Mouse (Mus musculus): ENCODE results near the gene Phldb3. TPM values are rescaled to one million over a fixed set of nuclear protein-coding genes. Genes with fewer than 3 reads are reported as not detected.

The Phldb3 gene
- polyA plus RNA-seq, 1 experiment from 2014 or later, result not detected

Other genes with a start within 250 kb of the Phldb3 start
- 0.92 and 1.1 TPM in 2 replicates for gene Kcnn4, start 240.5 kb upstream of the Phldb3 start, polyA plus RNA-seq (2015; fragmentation: Nextera tagmentation; extraction: Ambion mirVana)
- gene Smg9, start 211.1 kb upstream of the Phldb3 start, polyA plus RNA-seq (2015; fragmentation: Nextera tagmentation; extraction: Ambion mirVana), result 38.4 and 40.3 TPM in 2 replicates
- not detected in 2 replicates for gene Irgc1, start 158.5 kb upstream of the Phldb3 start, polyA plus RNA-seq (2015; fragmentation: Nextera tagmentation; extraction: Ambion mirVana)
- 1.6 and 1.9 TPM in 2 replicates for gene Plaur, start 148.3 kb upstream of the Phldb3 start, polyA plus RNA-seq (2015; fragmentation: Nextera tagmentation; extraction: Ambion mirVana)
- 79.2 and 81.1 TPM in 2 replicates for gene Cadm4, start 128.7 kb upstream of the Phldb3 start, polyA plus RNA-seq (2015; fragmentation: Nextera tagmentation; extraction: Ambion mirVana)
- 336 and 344 TPM in 2 replicates for gene Zfp428, start 103.8 kb upstream of the Phldb3 start, polyA plus RNA-seq (2015; fragmentation: Nextera tagmentation; extraction: Ambion mirVana)
- 2.1 and 2.2 TPM in 2 replicates for gene AC161166.1, start 98.3 kb upstream of the Phldb3 start, polyA plus RNA-seq (2015; fragmentation: Nextera tagmentation; extraction: Ambion mirVana)
- gene Irgq, start 80.1 kb upstream of the Phldb3 start, polyA plus RNA-seq (2015; fragmentation: Nextera tagmentation; extraction: Ambion mirVana), result 31.8 and 33.2 TPM in 2 replicates
- not detected in 2 replicates for gene Pinlyp, start 64.6 kb upstream of the Phldb3 start, polyA plus RNA-seq (2015; fragmentation: Nextera tagmentation; extraction: Ambion mirVana)
- gene Xrcc1, start 64.5 kb upstream of the Phldb3 start, polyA plus RNA-seq (2015; fragmentation: Nextera tagmentation; extraction: Ambion mirVana), result 67.1 and 76.5 TPM in 2 replicates
- gene Ethe1, start 23.2 kb upstream of the Phldb3 start, polyA plus RNA-seq (2015; fragmentation: Nextera tagmentation; extraction: Ambion mirVana), result 25.4 and 25.8 TPM in 2 replicates
- gene Zfp575, start 23.1 kb upstream of the Phldb3 start, polyA plus RNA-seq (2015; fragmentation: Nextera tagmentation; extraction: Ambion mirVana), result 16.3 and 18.1 TPM in 2 replicates
- 0.31 and 0.49 TPM in 2 replicates for gene Lypd3, start 25.8 kb downstream of the Phldb3 start, polyA plus RNA-seq (2015; fragmentation: Nextera tagmentation; extraction: Ambion mirVana)
- gene Tex101, start 65.9 kb downstream of the Phldb3 start, polyA plus RNA-seq (2015; fragmentation: Nextera tagmentation; extraction: Ambion mirVana), result 0.17 TPM in 1 of 2 replicates, not detected in the other
- not detected in 2 replicates for gene BC049730, start 98.5 kb downstream of the Phldb3 start, polyA plus RNA-seq (2015; fragmentation: Nextera tagmentation; extraction: Ambion mirVana)
- gene Gm4763, start 116.1 kb downstream of the Phldb3 start, polyA plus RNA-seq (2015; fragmentation: Nextera tagmentation; extraction: Ambion mirVana), result not detected in 2 replicates
- 0.27 and 0.57 TPM in 2 replicates for gene Cd177, start 149.5 kb downstream of the Phldb3 start, polyA plus RNA-seq (2015; fragmentation: Nextera tagmentation; extraction: Ambion mirVana)
- 0.18 TPM in 1 of 2 replicates, not detected in the other for gene Ceacam10, start 166.4 kb downstream of the Phldb3 start, polyA plus RNA-seq (2015; fragmentation: Nextera tagmentation; extraction: Ambion mirVana)

Measured in midbrain, embryonic 15.5 days (tissue).